Mouse (Mus musculus): ENCODE results near the gene Slc9a9. TPM values are rescaled to one million over a fixed set of nuclear protein-coding genes. Genes with fewer than 3 reads are reported as not detected.

The Slc9a9 gene
- total and polyA plus RNA-seq, 3 experiments = 0.46 to 0.71 TPM; not detected in 1

DNA sequence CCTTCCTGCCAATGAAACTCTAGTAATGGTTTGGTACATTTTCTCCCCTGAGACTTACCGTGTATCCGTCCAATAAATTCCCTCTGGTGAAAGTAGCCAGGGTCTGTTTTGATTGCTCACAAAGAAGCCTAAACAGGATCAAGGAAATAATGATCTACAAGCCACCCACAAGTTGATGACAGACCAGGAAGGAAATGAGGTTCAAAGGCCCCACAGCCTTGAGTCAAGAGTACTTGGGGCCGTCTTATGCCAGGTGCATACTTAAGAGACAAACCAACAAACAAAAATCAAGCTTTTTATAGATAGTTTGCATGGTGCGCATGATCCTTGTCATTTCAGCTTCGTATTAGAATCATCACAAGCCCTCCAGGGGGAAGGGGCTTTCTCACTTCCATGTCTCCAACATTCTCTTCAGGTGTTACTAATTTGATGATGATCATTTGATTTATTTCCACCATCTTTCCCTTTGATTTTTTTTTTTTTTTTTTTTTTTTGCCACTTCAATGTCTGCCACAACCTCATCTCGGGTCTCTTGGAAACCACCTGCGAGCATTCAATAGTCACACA, 275.9 kb downstream of the Slc9a9 start:
- H3K4me3 ChIP-seq (ENCODE audit: control insufficient read depth in 1 of 2, insufficient read depth in 1 of 2, low read depth in 2 of 2, low read length in 2 of 2) = no peak overlapping the region
- H3K36me3 ChIP-seq (ENCODE audit: control insufficient read depth in 1 of 2, insufficient read depth in 2 of 2, low read length in 2 of 2) = no peaks in the 10 kb centered on the region
- H3K9me3 ChIP-seq (replicated peaks; ENCODE audit: insufficient read depth, low read length) = no peaks in the 10 kb centered on the region
- no peak overlapping the region for H3K27ac ChIP-seq (ENCODE audit: control insufficient read depth, low read depth, low read length)
- no peaks in the 10 kb centered on the region for H3K4me1 ChIP-seq (ENCODE audit: control insufficient read depth in 1 of 2, insufficient read depth in 2 of 2, low read length in 2 of 2)
- TF ChIP-seq MAZ (IDR thresholded peaks at IDR 0.05; ENCODE audit: low read depth, low read length) (no peak), KAT2A (conservative IDR thresholded peaks at IDR 0.05; ENCODE audit: low read depth, low read length) (no peak), SIN3A (IDR thresholded peaks at IDR 0.05; ENCODE audit: low read length) (no peak), HCFC1 (IDR thresholded peaks at IDR 0.05; ENCODE audit: low read depth, low read length) (no peak), POLR2AphosphoS5 (IDR thresholded peaks at IDR 0.05; ENCODE audit: borderline replicate concordance, low read depth, low read length) (no peak), USF2 (IDR thresholded peaks at IDR 0.05; ENCODE audit: borderline replicate concordance in 1 of 2, insufficient read depth in 1 of 2, low read depth in 1 of 2, low read length in 2 of 2) (no peak), EP300 (IDR thresholded peaks at IDR 0.05; ENCODE audit: low read depth in 1 of 2, low read length in 2 of 2) (no peak), ELF1 (IDR thresholded peaks at IDR 0.05; ENCODE audit: low read depth, low read length) (no peak), MAX (IDR thresholded peaks at IDR 0.05; ENCODE audit: low read length) (no peak), CTCF (IDR thresholded peaks at IDR 0.05 in 2 of 3, conservative IDR thresholded peaks at IDR 0.05 in 1 of 3; ENCODE audit: control insufficient read depth in 1 of 3, insufficient read depth in 1 of 3, low read depth in 2 of 3, low read length in 3 of 3, poor library complexity in 1 of 3, severe bottlenecking in 1 of 3) (no peak), ZC3H11A (IDR thresholded peaks at IDR 0.05; ENCODE audit: low read depth, low read length) (no peak)
- H3K79me2 ChIP-seq (ENCODE audit: control insufficient read depth, insufficient read depth, low read length, poor library complexity) = no peaks in the 10 kb centered on the region
- H3K9ac ChIP-seq (ENCODE audit: control insufficient read depth, low read depth, low read length, poor library complexity, severe bottlenecking) = no peak overlapping the region
- DNase-seq (ENCODE audit: low read depth, low spot score) = no peak
- H3K27me3 ChIP-seq (ENCODE audit: control insufficient read depth in 1 of 2, insufficient read depth in 2 of 2, low read length in 2 of 2) = no peaks in the 10 kb centered on the region

DNA sequence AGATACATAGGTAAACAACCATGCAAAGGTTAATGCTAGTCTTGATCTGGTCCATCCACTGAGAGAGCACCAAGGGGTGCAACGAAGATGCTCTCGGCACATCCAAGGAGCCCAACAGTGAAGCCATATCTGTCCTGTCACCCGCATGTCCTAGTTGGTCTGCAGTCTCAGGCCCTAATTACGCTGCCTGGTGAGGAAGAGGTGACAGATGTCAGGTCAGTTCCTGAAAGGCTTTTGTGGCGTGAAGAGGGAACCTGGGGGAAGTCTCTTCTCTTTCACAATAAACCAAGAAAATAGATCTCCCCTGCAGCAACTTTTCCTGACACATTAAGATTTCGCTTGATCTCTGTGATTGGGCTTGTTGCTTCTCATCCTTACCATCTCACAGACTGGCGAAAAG, 277.5 kb downstream of the Slc9a9 start:
- no peaks in the 10 kb centered on the region for H3K9me3 ChIP-seq (replicated peaks; ENCODE audit: insufficient read depth, low read length)
- no peak for DNase-seq (ENCODE audit: low read depth, low spot score)
- H3K36me3 ChIP-seq (ENCODE audit: control insufficient read depth in 1 of 2, insufficient read depth in 2 of 2, low read length in 2 of 2) = no peaks in the 10 kb centered on the region
- H3K79me2 ChIP-seq (ENCODE audit: control insufficient read depth, insufficient read depth, low read length, poor library complexity) = no peaks in the 10 kb centered on the region
- H3K27me3 ChIP-seq (ENCODE audit: control insufficient read depth in 1 of 2, insufficient read depth in 2 of 2, low read length in 2 of 2) = no peaks in the 10 kb centered on the region
- no peak overlapping the region for H3K4me3 ChIP-seq (ENCODE audit: control insufficient read depth in 1 of 2, insufficient read depth in 1 of 2, low read depth in 2 of 2, low read length in 2 of 2)
- H3K9ac ChIP-seq (ENCODE audit: control insufficient read depth, low read depth, low read length, poor library complexity, severe bottlenecking) = no peak overlapping the region
- no peaks in the 10 kb centered on the region for H3K4me1 ChIP-seq (ENCODE audit: control insufficient read depth in 1 of 2, insufficient read depth in 2 of 2, low read length in 2 of 2)
- no peak overlapping the region for H3K27ac ChIP-seq (ENCODE audit: control insufficient read depth, low read depth, low read length)
- TF ChIP-seq MEF2A (IDR thresholded peaks at IDR 0.05; ENCODE audit: extremely low read depth, insufficient replicate concordance, low read depth, low read length, poor library complexity, severe bottlenecking) (no peak), E2F4 (IDR thresholded peaks at IDR 0.05; ENCODE audit: borderline replicate concordance, low read depth, low read length) (no peak), USF2 (IDR thresholded peaks at IDR 0.05; ENCODE audit: borderline replicate concordance in 1 of 2, insufficient read depth in 1 of 2, low read depth in 1 of 2, low read length in 2 of 2) (no peak), KAT2A (conservative IDR thresholded peaks at IDR 0.05; ENCODE audit: low read depth, low read length) (no peak), MYC (IDR thresholded peaks at IDR 0.05; ENCODE audit: low read depth, low read length) (no peak)

Data from MEL (cell line).